Mouse (Mus musculus) embryonic facial prominence, embryonic 13.5 days (tissue): ENCODE results near the gene Lacc1. TPM values are rescaled to one million over a fixed set of nuclear protein-coding genes. Genes with fewer than 3 reads are reported as not detected.

Source experiments
- ATAC-seq: fragments of 200-750 bp; cut with Nextera tagmentation; 2 replicates; pipeline ENCODE4 v1.8.0; 2017; ENCODE audit warnings: low read depth; ENCODE audit not compliant: insufficient number of reproducible peaks, insufficient read depth, low FRiP score, low TSS enrichment
- H3K27ac ChIP-seq: fragments of 300-500 bp; sonication (generic); 2 replicates; pipeline ENCODE4 v1.5.1; 2015; ENCODE audit warnings: moderate library complexity, mild to moderate bottlenecking, inconsistent platforms
- H3K27me3 ChIP-seq: fragments of 300-500 bp; sonication (generic); 2 replicates; pipeline ENCODE4 v1.6.1; 2015; ENCODE audit warnings: mild to moderate bottlenecking, inconsistent platforms
- H3K36me3 ChIP-seq: fragments of 300-500 bp; sonication (generic); 2 replicates; pipeline ENCODE4 v1.6.1; 2015; ENCODE audit warnings: mild to moderate bottlenecking, inconsistent platforms
- H3K4me1 ChIP-seq: fragments of 300-500 bp; sonication (generic); 2 replicates; pipeline ENCODE4 v1.6.1; 2015; ENCODE audit warnings: inconsistent platforms
- H3K4me2 ChIP-seq: fragments of 300-500 bp; sonication (generic); 2 replicates; pipeline ENCODE4 v1.6.1; 2015; ENCODE audit warnings: moderate library complexity, mild to moderate bottlenecking, inconsistent platforms
- H3K4me3 ChIP-seq: fragments of 300-500 bp; sonication (generic); 2 replicates; pipeline ENCODE4 v1.5.1; 2015; ENCODE audit warnings: mild to moderate bottlenecking, inconsistent platforms
- H3K9ac ChIP-seq: fragments of 300-500 bp; sonication (generic); 2 replicates; pipeline ENCODE4 v1.6.1; 2015; ENCODE audit warnings: mild to moderate bottlenecking, inconsistent platforms
- H3K9me3 ChIP-seq: fragments of 300-500 bp; sonication (generic); 2 replicates; pipeline ENCODE4 v1.6.1; 2016; ENCODE audit warnings: inconsistent platforms
- WGBS: fragments of 180-500 bp; shearing (Covaris S2); methylation state at CpG from one replicate; pipeline ENCODE4 v1.1.7; 2015; ENCODE audit warnings: mixed read lengths; 5-methylcytosine and 5-hydroxymethylcytosine counted together
- polyA plus RNA-seq: library from polyadenylated mRNA; unstranded; fragments of >200 nt; fragmentation: Nextera tagmentation; extraction: Ambion mirVana; gene quantifications from 2 replicates; pipeline ENCODE4 v1.2.1, GENCODE M21; 2015

Gene Lacc1
- polyA plus RNA-seq, result 10.0 and 10.1 TPM in 2 replicates

DNA sequence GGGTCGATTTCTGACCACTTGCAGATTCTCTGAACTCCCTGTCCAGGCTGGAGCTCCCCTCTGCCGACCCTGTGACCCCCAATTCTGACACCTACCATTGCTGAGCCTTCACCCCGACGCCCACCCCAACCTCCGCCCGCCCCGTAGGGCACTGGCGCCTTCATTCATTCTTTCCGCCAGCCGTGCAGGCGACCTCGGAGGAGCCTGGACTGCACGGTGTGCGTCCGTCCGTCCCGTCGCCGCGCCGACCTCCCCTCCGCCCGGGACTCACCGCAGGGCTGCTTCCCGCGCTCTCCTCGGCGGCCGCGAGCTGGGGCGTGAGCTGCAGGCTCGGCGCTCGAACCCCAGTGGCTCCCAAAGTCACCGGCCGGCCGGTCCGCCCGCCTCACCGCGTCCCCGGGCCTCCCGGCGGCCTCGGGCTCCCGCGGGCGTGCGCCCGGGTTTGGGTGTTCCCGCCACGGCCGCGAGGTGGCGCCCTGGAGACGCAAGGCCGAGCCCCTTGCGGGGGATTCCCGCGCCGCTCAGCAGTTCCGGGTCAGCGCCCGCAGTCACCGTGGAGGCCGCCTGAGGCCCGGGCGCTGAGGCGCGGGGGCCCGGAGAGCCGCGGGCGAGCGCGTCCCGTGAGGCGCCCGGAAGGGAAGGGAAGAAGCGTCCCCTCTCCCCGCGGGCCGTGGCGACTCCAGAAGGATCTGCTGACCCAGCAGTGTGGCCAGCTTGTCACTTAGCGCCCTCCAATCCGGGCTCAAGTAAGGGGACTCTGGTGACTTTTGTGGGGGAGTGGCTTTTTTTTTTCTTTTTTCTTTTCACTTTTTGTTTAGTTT, at the start of gene Lacc1, which contains the start of gene Ccdc122:
Lacc1 (minus strand) TSS at position 679 of the 821 bp plus-strand sequence.
Ccdc122 (plus strand) TSS at position 547 of the 821 bp plus-strand sequence.
- 0 out of 2 replicates have a peak, but pooled peaks cover 5% of the 10 kb centered on the region for H3K4me1 ChIP-seq
- peak within 1 kb of the TSS; percentile 81 for H3K9ac ChIP-seq
- no peaks in the 10 kb centered on the region for H3K9me3 ChIP-seq
- no peaks in the 10 kb centered on the region for H3K36me3 ChIP-seq
- peak; percentile 75; the same call in 1 of the 2 replicates for ATAC-seq
- peak within 1 kb of the TSS; percentile 3; the same call in 1 of the 2 replicates for H3K27ac ChIP-seq
- WGBS, result under 1% methylated on average over 85 of the region's 86 CpGs
- H3K27me3 ChIP-seq, result no peaks in the 10 kb centered on the region
- peak within 1 kb of the TSS; percentile 67 for H3K4me3 ChIP-seq
- peak within 1 kb of the TSS; percentile 82 for H3K4me2 ChIP-seq

DNA sequence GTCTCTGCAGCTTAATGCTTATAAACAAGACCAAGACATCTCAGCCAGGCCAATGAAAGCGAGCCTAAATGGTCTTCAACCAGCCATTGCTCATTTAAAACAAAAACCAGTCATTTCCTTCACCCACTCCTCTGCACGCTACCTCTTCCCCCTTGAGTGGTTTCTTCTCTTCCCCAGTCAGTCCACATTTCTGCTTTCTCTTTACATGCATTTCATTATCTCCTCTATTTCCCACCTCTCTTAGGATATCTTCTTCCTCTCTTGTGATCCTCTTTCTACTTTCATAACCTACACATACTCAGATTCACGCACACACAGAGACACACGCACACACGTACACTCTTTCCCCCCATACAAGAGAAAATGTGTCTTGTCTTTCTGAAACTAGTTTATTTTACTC, 44.5 kb upstream of the Lacc1 start:
- ATAC-seq, result no peak
- no peaks in the 10 kb centered on the region for H3K36me3 ChIP-seq
- no peak overlapping the region for H3K9ac ChIP-seq
- 87% methylated on average over 5 of the region's 5 CpGs for WGBS
- H3K27ac ChIP-seq, result no peak overlapping the region
- no peak overlapping the region for H3K4me2 ChIP-seq
- H3K27me3 ChIP-seq, result no peaks in the 10 kb centered on the region
- H3K4me1 ChIP-seq, result no peaks in the 10 kb centered on the region
- no peaks in the 10 kb centered on the region for H3K9me3 ChIP-seq
- no peak overlapping the region for H3K4me3 ChIP-seq

DNA sequence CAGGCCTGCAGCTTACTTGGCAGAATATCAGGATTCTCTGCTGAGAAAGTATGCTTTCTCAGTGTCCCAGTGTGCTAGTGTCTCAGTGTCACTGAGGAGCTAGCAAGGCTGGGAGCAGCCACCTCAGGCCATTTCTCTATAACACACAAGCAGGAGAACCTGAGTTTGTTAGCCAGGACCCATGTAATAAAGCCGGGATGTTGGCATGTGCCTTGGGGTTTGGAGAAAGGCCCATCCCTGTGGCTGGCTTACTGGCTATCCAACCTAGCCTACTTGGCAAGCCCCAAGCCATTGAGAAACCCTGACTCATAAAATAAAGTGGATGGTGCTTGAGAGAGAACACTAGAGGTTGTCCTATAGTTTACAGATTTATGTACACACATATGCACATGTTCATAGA, 32.7 kb upstream of the Lacc1 start:
- no peak overlapping the region for H3K9ac ChIP-seq
- H3K27ac ChIP-seq, result no peak overlapping the region
- ATAC-seq, result no peak
- no peaks in the 10 kb centered on the region for H3K36me3 ChIP-seq
- WGBS, result 81% methylated on average over 1 of the region's 1 CpGs
- no peak overlapping the region for H3K4me2 ChIP-seq
- H3K27me3 ChIP-seq, result no peaks in the 10 kb centered on the region
- no peaks in the 10 kb centered on the region for H3K9me3 ChIP-seq
- no peaks in the 10 kb centered on the region for H3K4me1 ChIP-seq
- H3K4me3 ChIP-seq, result no peak overlapping the region

DNA sequence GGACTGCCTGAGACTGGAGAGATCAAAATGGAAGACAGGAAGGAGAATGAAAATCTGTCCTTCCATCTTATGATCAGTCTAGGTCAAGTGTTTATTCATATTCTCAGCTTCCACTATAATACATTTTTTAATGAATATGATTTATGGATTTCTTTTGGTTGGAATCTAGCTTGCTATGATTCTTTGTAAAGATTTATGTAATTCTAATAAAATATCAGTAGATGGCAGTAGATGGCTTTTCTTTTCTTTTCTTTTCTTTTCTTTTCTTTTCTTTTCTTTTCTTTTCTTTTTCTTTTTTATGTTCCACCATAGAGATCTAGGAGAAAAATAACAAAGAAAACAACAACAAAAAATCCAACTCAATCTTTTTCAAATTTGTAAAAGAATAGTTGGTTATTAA, 16.6 kb upstream of the Lacc1 start:
- ATAC-seq, result no peak

DNA sequence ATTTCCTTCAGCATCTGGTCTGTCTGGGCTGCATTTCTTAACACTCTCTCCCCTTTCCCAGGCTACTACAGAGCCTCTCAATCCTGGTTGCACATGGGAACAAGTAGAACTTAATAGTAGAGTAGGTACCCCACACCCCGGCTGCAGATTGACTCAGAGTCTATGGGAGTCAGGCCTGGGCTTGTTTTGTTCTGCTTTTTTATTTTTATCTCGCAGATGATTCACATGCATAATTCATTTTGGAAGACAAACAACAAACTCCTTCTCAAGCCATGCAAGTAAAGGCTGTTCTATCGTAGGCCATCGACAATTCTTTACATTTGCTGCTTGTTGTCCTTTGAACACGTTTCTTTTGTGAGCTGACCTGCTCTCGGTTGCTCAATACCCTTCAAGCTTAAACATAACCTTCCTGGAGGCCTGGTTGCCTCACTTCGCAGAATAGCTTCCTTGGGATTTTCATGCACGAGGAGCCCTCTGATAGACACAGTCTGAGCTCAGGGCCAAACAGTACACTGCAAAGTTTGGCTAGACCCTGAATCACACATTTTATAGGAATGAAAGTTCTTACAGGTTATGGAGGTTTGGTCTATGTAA, 1.2 kb upstream of the Lacc1 start:
- Histone ChIP-seq H3K27ac (0 out of 2 replicates have a peak overlapping the region, but pooled peaks have one; percentile 3), H3K4me1 (0 out of 2 replicates have a peak, but pooled peaks cover 5% of the 10 kb centered on the region), H3K36me3 (no peaks in the 10 kb centered on the region), H3K9ac (no peak overlapping the region), H3K9me3 (no peaks in the 10 kb centered on the region), H3K4me2 (no peak overlapping the region), H3K4me3 (no peak overlapping the region), H3K27me3 (no peaks in the 10 kb centered on the region)
- ATAC-seq, result no peak
- WGBS, result 77% methylated on average over 8 of the region's 8 CpGs

More for the DNA sequence above, 16.6 kb upstream of the Lacc1 start:
- no peaks in the 10 kb centered on the region for H3K27me3 ChIP-seq
- H3K4me2 ChIP-seq, result no peak overlapping the region
- no peak overlapping the region for H3K27ac ChIP-seq
- H3K4me1 ChIP-seq, result no peaks in the 10 kb centered on the region
- H3K4me3 ChIP-seq, result no peak overlapping the region
- H3K36me3 ChIP-seq, result no peaks in the 10 kb centered on the region
- H3K9me3 ChIP-seq, result peaks cover 4% of the 10 kb centered on the region; the same call in 1 of the 2 replicates
- no peak overlapping the region for H3K9ac ChIP-seq

DNA sequence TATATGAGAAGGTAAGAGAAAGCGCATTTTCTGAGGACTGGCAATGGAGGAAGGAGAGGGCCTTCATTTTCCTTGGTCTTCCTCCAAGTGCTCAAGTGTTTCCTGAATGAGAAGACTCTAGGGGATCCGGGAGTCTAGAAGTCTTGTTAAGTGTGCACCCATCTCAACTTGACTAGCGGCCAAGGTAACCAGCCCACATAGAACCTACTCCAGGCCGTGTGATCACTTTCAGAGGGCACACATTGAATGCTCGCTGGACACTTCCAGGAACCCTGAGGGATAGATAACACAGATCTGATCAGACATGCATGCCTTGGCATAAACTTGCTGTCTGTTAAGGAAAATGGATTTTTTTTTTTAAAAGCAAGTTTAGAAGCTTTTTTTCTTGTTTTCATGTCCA, 626 bp upstream of the Lacc1 start:
- Histone ChIP-seq H3K27me3 (no peaks in the 10 kb centered on the region), H3K9ac (no peak overlapping the region), H3K4me3 (no peak overlapping the region), H3K4me1 (0 out of 2 replicates have a peak, but pooled peaks cover 5% of the 10 kb centered on the region), H3K27ac (0 out of 2 replicates have a peak overlapping the region, but pooled peaks have one; percentile 3), H3K4me2 (no peak overlapping the region; the same call in 1 of the 2 replicates), H3K36me3 (no peaks in the 10 kb centered on the region), H3K9me3 (no peaks in the 10 kb centered on the region)
- ATAC-seq, result no peak
- WGBS, result 80% methylated on average over 5 of the region's 5 CpGs

DNA sequence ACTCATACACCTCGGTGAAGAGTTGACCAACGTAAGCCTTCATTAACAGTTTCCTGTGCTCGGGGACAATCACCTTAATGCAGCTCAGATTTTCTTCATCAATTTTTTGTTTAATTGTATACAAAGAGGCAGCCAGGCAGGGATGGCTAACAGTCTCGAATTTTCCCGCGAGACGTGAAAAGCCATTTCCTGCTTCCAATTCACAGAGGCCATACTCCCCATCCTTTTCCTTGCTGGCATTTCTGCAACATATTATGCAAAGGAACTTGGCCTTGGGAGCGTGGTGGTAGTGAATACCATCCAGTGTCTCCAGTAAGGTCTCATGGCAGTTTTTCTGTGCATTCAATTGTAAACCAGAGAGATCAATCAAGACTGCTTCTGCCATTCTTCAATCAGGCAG, 1.7 kb downstream of the Lacc1 start:
- 76% methylated on average over 8 of the region's 8 CpGs for WGBS
- Histone ChIP-seq H3K4me1 (peaks cover 9% of the 10 kb centered on the region), H3K9ac (no peak overlapping the region), H3K36me3 (no peaks in the 10 kb centered on the region), H3K9me3 (no peaks in the 10 kb centered on the region), H3K27ac (no peak overlapping the region), H3K4me3 (no peak overlapping the region), H3K4me2 (no peak overlapping the region), H3K27me3 (no peaks in the 10 kb centered on the region)
- no peak for ATAC-seq

DNA sequence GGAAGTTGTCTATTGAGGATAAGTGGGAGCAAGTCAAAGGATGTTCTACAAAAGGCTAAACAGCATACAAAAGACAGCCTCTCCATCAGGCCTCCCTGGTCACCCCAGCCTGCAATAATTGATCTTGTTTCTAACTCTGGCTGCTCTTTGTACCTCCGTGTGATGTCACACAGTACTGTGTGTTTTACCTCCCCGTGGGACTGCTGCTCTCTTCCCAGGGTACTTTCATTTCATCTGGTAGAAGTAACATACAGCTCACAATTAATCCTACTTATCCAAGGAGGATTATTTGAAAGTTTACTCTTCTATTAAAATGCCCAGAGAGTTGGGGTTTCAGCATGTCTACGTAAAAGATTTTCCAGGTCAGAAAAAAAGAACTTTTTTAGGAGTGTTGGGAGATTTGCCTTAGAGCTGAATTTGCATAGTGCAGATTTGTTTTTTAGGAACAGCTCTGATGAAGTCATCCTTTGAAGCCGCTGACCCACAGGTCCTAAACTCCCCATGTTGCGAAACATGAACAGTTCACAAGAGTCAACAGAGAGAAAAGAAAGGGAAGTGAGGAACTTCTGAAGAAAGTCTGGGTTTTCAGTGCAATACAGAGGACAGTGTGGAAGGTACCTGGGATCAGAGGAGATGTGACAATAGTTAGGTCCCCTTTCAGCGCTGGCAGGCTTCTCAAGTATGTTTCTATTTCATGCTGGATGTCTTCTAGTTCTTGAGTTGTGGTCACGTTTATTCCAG, 2.4 kb downstream of the Lacc1 start:
- no peak for ATAC-seq
- Histone ChIP-seq H3K4me2 (no peak overlapping the region), H3K27me3 (no peaks in the 10 kb centered on the region), H3K27ac (no peak overlapping the region), H3K4me3 (no peak overlapping the region), H3K4me1 (peaks cover 13% of the 10 kb centered on the region), H3K9ac (no peak overlapping the region), H3K9me3 (no peaks in the 10 kb centered on the region), H3K36me3 (no peaks in the 10 kb centered on the region)
- WGBS, result 67% methylated on average over 7 of the region's 7 CpGs

DNA sequence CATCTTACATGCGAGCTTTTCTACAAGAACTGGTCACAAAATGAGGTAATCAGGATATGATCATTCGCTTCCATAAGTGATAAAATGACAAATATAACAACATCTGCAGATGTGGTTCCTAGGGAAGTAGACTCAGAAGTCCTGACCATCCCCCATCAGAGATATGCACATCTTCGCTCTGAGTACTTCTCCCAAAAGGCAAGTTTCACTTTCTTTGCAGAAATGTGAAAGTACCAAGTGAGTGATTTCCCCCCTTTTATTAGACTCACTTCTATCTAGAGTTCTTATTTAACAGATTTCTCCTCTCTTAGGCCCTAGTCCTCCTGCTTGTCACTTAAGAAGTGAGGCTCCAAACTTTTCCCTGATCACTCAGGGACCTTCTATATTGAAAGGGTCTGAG, 3.3 kb downstream of the Lacc1 start:
- Histone ChIP-seq H3K27me3 (no peaks in the 10 kb centered on the region), H3K9ac (no peak overlapping the region), H3K4me1 (peaks cover 17% of the 10 kb centered on the region), H3K9me3 (no peaks in the 10 kb centered on the region), H3K4me2 (no peak overlapping the region), H3K36me3 (no peaks in the 10 kb centered on the region), H3K4me3 (no peak overlapping the region), H3K27ac (no peak overlapping the region)
- WGBS, result 89% methylated on average over 3 of the region's 3 CpGs
- ATAC-seq, result no peak

DNA sequence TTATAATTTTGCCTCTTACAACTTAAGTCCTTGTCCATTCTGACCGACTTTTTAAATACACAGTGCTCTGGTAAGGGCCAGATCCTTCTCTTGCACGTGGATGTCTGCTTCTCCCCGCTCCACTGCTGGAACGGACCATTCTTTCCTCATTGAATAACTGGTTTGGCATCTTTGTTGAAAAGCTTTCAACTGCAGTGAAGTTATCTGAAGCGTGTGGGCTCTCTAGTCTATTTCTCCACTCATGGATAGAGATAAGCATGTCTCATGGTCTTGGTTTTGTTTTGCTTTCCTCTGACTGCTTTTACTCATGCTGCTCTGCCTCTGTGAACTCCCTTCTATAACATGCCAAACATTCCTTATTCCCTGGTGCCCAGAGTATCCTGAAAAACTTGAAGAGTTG, 4.3 kb downstream of the Lacc1 start:
- Histone ChIP-seq H3K27me3 (no peaks in the 10 kb centered on the region), H3K36me3 (no peaks in the 10 kb centered on the region), H3K4me3 (no peak overlapping the region), H3K9ac (no peak overlapping the region), H3K4me1 (peaks cover 16% of the 10 kb centered on the region), H3K27ac (no peak overlapping the region), H3K4me2 (no peak overlapping the region), H3K9me3 (no peaks in the 10 kb centered on the region)
- no peak for ATAC-seq
- WGBS, result 69% methylated on average over 5 of the region's 5 CpGs

DNA sequence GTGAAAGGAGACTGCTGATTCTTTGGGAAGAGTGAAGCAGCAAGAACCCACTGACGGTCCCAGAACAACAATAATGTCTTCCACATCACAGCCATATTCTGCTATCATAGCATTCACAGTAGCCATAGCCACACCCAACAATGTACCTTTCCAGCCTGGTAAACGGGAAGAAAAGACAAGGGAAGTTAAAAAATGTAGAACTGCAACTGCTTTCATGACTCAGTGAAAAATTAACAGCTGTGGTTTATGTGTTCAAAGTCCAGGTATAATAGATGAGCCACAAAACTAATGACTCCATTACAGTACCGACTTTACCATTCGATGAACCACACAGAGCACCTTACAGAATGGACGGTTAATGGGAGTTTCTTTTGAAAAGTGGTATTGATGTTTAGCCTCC, 5.9 kb downstream of the Lacc1 start:
- H3K27ac ChIP-seq, result no peak overlapping the region
- H3K4me3 ChIP-seq, result no peak overlapping the region
- no peaks in the 10 kb centered on the region for H3K27me3 ChIP-seq
- WGBS, result 90% methylated on average over 5 of the region's 5 CpGs
- no peak overlapping the region for H3K4me2 ChIP-seq
- peaks cover 13% of the 10 kb centered on the region for H3K4me1 ChIP-seq
- H3K36me3 ChIP-seq, result no peaks in the 10 kb centered on the region
- H3K9ac ChIP-seq, result no peak overlapping the region
- H3K9me3 ChIP-seq, result no peaks in the 10 kb centered on the region
- ATAC-seq, result no peak
